Mouse (Mus musculus): ENCODE measurements at regions not wholly inside any gene's neighbourhood (a gene's known extent, or its start where the extent isn't known, plus 50 kb on each side); places are given as distances from the start of the nearest gene placed in this dataset.

DNA sequence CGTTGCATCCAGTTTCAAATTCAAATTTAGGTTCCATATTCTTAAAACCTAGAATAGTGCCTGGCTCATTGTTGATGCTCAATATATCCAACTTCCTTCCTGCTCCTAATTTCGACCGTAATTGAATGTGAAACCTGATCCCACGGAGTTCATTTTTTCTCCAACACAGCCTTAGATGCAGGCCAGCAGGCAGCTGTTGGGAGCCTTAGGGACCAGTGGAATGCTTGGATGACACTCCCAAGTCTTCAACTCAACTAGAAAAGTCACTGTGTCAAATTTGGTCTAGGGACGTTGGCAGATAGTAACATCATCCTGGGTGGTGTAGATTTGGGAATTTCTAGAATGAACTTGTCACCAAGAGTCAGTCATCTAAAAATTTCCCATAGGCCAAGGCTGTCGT is 86.9 kb upstream of the Npas2 start:
- no peak overlapping the region for H3K27ac ChIP-seq (ENCODE audit: low read depth, low read length)
- no peaks in the 10 kb centered on the region for H3K4me1 ChIP-seq (ENCODE audit: control insufficient read depth, insufficient read depth, low read depth, low read length)
- no peaks in the 10 kb centered on the region for H3K9me3 ChIP-seq (ENCODE audit: control insufficient read depth, low read length)
- no peak overlapping the region for H3K9ac ChIP-seq (ENCODE audit: low read depth, low read length)
- no peak overlapping the region for H3K4me3 ChIP-seq (ENCODE audit: low read length)
- no peaks in the 10 kb centered on the region for H3K36me3 ChIP-seq (ENCODE audit: control insufficient read depth, insufficient read depth, low read length)
- no peak overlapping the region for H3K4me2 ChIP-seq (ENCODE audit: low read length)
- 80% methylated on average over 6 of the region's 6 CpGs for WGBS
- no peaks in the 10 kb centered on the region for H3K27me3 ChIP-seq (replicated peaks; ENCODE audit: control insufficient read depth, insufficient read depth, low read length)
- no peak for ATAC-seq

DNA sequence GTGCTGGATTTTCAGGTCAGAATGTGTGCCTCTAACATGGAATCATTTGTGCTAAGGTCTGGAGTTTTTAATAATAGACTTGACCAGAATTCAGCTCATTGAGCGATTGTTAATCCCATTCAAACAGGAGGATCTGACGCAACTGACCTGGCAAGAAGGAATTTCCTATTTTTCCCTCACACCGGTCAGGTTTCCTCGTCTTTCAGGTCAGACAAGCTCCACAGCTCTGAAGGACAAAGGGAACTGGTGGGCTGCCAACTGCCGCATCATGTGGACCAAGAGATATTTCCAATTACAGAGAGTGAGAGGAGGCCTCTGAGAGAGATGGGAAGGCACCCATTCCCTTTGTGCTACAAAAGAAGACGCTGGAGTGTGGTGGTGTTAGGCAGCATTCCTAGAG is 77.2 kb upstream of the Npas2 start:
- H3K9me3 ChIP-seq (ENCODE audit: control insufficient read depth, low read length), result no peaks in the 10 kb centered on the region
- 91% methylated on average over 6 of the region's 6 CpGs for WGBS
- no peak for ATAC-seq

DNA sequence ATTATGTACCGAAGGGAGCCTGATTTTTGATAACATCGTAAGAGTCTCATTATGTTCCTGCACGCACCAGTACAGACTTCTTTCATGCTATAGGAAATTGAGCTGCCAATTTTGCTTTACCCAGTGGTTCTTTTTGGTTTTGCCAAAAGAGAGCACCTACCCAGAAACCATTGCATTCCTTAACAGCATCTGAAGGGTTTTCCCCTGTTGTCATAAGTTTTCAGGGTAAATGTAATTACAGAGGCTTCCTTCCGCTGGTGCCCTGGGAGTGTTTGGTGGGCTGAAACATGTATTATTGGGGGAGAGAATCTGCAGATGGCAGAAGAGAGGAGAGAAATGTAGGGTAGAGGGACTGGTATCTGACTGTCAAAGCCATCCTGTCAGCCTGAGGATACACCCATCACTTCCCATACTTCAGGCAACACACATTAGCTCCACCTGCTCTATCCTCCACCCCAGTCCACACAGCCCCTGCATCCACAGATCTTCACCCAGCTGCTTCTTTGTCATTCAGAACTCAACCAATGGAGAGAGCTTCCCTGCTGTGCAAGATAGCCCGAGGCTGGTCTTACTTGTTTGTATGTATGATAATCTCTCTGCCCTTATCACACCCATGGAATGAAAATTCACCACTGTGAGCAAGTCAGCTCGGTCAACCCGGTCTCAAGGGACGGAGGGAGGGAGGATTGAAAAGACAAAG is 71.1 kb upstream of the Npas2 start:
- Histone ChIP-seq H3K4me2 (ENCODE audit: low read length) (no peak overlapping the region), H3K36me3 (ENCODE audit: control insufficient read depth, insufficient read depth, low read length) (no peaks in the 10 kb centered on the region), H3K27me3 (replicated peaks; ENCODE audit: control insufficient read depth, insufficient read depth, low read length) (no peaks in the 10 kb centered on the region), H3K4me3 (ENCODE audit: low read length) (no peak overlapping the region), H3K9ac (ENCODE audit: low read depth, low read length) (no peak overlapping the region), H3K9me3 (ENCODE audit: control insufficient read depth, low read length) (no peaks in the 10 kb centered on the region), H3K4me1 (ENCODE audit: control insufficient read depth, insufficient read depth, low read depth, low read length) (no peaks in the 10 kb centered on the region), H3K27ac (ENCODE audit: low read depth, low read length) (no peak overlapping the region)
- WGBS, result 54% methylated on average over 8 of the region's 8 CpGs
- ATAC-seq, result no peak

More for the DNA sequence above, 77.2 kb upstream of the Npas2 start:
- no peak overlapping the region for H3K4me2 ChIP-seq (ENCODE audit: low read length)
- H3K36me3 ChIP-seq (ENCODE audit: control insufficient read depth, insufficient read depth, low read length), result no peaks in the 10 kb centered on the region
- no peak overlapping the region for H3K4me3 ChIP-seq (ENCODE audit: low read length)
- H3K4me1 ChIP-seq (ENCODE audit: control insufficient read depth, insufficient read depth, low read depth, low read length), result no peaks in the 10 kb centered on the region
- no peak overlapping the region for H3K9ac ChIP-seq (ENCODE audit: low read depth, low read length)
- no peaks in the 10 kb centered on the region for H3K27me3 ChIP-seq (replicated peaks; ENCODE audit: control insufficient read depth, insufficient read depth, low read length)
- H3K27ac ChIP-seq (ENCODE audit: low read depth, low read length), result no peak overlapping the region

DNA sequence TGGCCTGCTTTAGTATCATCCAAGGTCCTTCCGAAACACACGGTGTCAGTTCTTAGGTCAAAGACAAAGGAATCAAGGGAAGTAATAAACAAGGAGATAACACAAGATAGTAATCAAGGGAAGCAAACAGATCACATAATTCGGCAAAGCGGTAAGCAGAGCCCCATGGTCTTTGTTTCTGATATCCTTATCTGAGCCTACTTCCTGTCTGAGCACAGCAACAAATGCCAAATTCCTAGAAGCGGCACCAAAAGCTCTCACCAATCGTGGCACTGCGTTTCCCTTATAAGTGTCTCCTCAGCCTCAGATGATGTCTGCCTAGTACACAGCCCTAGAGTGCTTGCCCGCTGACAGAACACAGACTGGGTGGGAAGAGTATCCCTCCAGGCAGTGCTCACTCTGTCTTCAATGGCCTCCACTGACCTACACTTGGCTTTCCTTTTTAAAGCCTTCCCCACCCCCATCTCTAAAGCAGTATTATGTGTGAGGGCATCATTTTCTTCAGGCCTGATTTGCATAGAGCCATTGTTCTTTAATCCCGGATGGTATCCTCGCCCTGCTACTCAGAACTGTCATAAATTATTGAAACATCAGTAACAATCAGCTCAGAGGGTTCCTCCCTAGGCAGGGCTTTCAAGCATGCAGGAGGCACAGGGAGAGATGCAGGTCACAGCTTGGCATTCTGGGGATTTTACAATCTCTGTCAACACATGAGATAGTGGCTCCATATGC is 70.3 kb upstream of the Npas2 start:
- Histone ChIP-seq H3K4me1 (ENCODE audit: control insufficient read depth, insufficient read depth, low read depth, low read length) (no peaks in the 10 kb centered on the region), H3K27ac (ENCODE audit: low read depth, low read length) (no peak overlapping the region), H3K4me2 (ENCODE audit: low read length) (no peak overlapping the region), H3K36me3 (ENCODE audit: control insufficient read depth, insufficient read depth, low read length) (no peaks in the 10 kb centered on the region), H3K27me3 (replicated peaks; ENCODE audit: control insufficient read depth, insufficient read depth, low read length) (no peaks in the 10 kb centered on the region), H3K9me3 (ENCODE audit: control insufficient read depth, low read length) (no peaks in the 10 kb centered on the region), H3K9ac (ENCODE audit: low read depth, low read length) (no peak overlapping the region), H3K4me3 (ENCODE audit: low read length) (no peak overlapping the region)
- WGBS, result 63% methylated on average over 10 of the region's 10 CpGs
- ATAC-seq, result no peak

DNA sequence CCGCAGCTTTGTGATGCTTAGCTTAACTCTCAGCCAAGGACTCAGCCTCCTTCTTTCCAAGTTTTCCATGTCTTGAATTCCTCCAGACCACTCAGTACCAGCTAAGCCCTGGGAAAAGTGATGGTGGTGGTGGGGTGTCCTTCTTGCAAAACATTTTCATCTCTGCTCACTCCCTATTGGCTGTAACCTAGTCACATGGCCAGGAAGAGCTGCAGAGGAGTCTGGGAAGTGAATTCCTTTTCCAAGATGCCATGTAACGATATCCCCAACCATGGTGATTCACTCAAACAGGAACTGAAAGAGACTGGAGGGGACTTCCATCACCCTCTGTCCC is 69.8 kb upstream of the Npas2 start:
- 80% methylated on average over 2 of the region's 2 CpGs for WGBS
- Histone ChIP-seq H3K9me3 (ENCODE audit: control insufficient read depth, low read length) (no peaks in the 10 kb centered on the region), H3K27ac (ENCODE audit: low read depth, low read length) (no peak overlapping the region)

DNA sequence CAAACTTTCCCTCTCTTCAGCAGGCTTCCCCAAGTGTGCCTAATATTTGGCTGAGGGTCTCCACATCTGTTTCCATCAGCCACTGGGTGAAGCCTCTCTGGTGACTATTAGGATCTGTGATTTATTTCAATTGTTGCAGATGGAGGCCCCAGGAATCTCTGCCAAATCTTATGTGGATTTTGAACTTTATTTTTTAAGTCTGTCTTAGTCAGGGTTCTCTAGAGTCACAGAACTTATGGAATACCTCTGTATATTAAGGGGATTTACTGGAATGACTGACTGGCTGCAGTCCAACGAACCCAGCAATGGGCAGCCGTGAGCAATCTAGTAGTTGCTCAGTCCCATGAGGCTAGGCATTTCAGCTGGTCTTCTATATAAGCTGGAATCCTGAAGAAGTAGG is 59.0 kb upstream of the Npas2 start:
- no peaks in the 10 kb centered on the region for H3K9me3 ChIP-seq (ENCODE audit: control insufficient read depth, low read length)
- 75% methylated on average over 2 of the region's 2 CpGs for WGBS
- no peaks in the 10 kb centered on the region for H3K4me1 ChIP-seq (ENCODE audit: control insufficient read depth, insufficient read depth, low read depth, low read length)
- H3K36me3 ChIP-seq (ENCODE audit: control insufficient read depth, insufficient read depth, low read length), result no peaks in the 10 kb centered on the region
- H3K4me3 ChIP-seq (ENCODE audit: low read length), result no peak overlapping the region
- H3K9ac ChIP-seq (ENCODE audit: low read depth, low read length), result no peak overlapping the region
- H3K4me2 ChIP-seq (ENCODE audit: low read length), result no peak overlapping the region
- H3K27me3 ChIP-seq (replicated peaks; ENCODE audit: control insufficient read depth, insufficient read depth, low read length), result no peaks in the 10 kb centered on the region
- no peak for ATAC-seq
- no peak overlapping the region for H3K27ac ChIP-seq (ENCODE audit: low read depth, low read length)

More for the DNA sequence above, 69.8 kb upstream of the Npas2 start:
- no peak overlapping the region for H3K9ac ChIP-seq (ENCODE audit: low read depth, low read length)
- H3K4me1 ChIP-seq (ENCODE audit: control insufficient read depth, insufficient read depth, low read depth, low read length), result no peaks in the 10 kb centered on the region
- H3K27me3 ChIP-seq (replicated peaks; ENCODE audit: control insufficient read depth, insufficient read depth, low read length), result no peaks in the 10 kb centered on the region
- no peak overlapping the region for H3K4me3 ChIP-seq (ENCODE audit: low read length)
- H3K36me3 ChIP-seq (ENCODE audit: control insufficient read depth, insufficient read depth, low read length), result no peaks in the 10 kb centered on the region
- ATAC-seq, result no peak
- no peak overlapping the region for H3K4me2 ChIP-seq (ENCODE audit: low read length)

DNA sequence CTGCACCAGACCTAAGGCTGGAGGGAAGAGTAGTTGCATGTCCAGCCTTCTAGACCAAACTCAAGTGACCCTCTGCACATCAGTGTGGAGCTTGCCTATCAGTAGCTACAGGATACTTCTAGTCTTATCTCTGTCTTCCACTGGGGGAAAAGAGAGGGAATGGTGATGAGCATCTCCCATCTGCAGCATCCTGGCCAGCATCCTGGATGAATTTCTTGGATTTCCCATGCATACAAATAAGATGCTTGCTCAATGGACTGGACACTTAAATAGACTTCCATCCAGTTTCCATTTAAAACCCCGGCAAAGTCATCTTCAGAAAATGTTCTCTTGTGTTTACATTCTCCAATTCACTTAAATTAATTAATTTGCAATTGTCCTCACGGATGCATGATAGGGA is 50.5 kb upstream of the Npas2 start:
- H3K4me3 ChIP-seq (ENCODE audit: low read length), result no peak overlapping the region
- no peak for ATAC-seq
- no peaks in the 10 kb centered on the region for H3K4me1 ChIP-seq (ENCODE audit: control insufficient read depth, insufficient read depth, low read depth, low read length)
- no peaks in the 10 kb centered on the region for H3K36me3 ChIP-seq (ENCODE audit: control insufficient read depth, insufficient read depth, low read length)
- 76% methylated on average over 2 of the region's 2 CpGs for WGBS
- no peaks in the 10 kb centered on the region for H3K9me3 ChIP-seq (ENCODE audit: control insufficient read depth, low read length)
- no peaks in the 10 kb centered on the region for H3K27me3 ChIP-seq (replicated peaks; ENCODE audit: control insufficient read depth, insufficient read depth, low read length)
- H3K4me2 ChIP-seq (ENCODE audit: low read length), result no peak overlapping the region
- H3K27ac ChIP-seq (ENCODE audit: low read depth, low read length), result no peak overlapping the region
- H3K9ac ChIP-seq (ENCODE audit: low read depth, low read length), result no peak overlapping the region

DNA sequence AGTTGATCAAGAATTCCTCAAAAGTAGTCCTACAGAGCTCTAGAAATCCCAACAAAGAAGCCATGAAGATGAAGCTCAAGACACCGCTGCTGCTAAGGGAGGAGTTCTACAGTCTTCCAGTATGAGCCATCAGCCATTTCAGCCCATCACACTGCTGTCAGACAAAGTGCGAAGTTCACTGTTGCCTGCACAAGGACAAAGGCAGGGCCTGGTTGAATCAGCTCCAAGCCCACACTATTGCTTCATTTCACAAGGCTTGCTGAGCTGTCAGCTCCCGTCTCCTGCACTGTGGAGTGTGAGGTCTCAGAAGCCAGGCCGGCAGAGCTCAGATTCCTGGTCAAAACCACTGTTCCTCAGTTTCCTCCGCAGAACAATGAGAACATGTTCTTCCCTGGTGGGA is 49.9 kb upstream of the Npas2 start:
- no peaks in the 10 kb centered on the region for H3K9me3 ChIP-seq (ENCODE audit: control insufficient read depth, low read length)
- no peaks in the 10 kb centered on the region for H3K4me1 ChIP-seq (ENCODE audit: control insufficient read depth, insufficient read depth, low read depth, low read length)
- H3K9ac ChIP-seq (ENCODE audit: low read depth, low read length), result no peak overlapping the region
- H3K27ac ChIP-seq (ENCODE audit: low read depth, low read length), result no peak overlapping the region
- H3K4me2 ChIP-seq (ENCODE audit: low read length), result no peak overlapping the region
- H3K4me3 ChIP-seq (ENCODE audit: low read length), result no peak overlapping the region
- ATAC-seq, result no peak
- no peaks in the 10 kb centered on the region for H3K27me3 ChIP-seq (replicated peaks; ENCODE audit: control insufficient read depth, insufficient read depth, low read length)
- 85% methylated on average over 5 of the region's 5 CpGs for WGBS
- H3K36me3 ChIP-seq (ENCODE audit: control insufficient read depth, insufficient read depth, low read length), result no peaks in the 10 kb centered on the region

Measured in hindbrain, embryonic 16.5 days (tissue).